Mouse (Mus musculus): Measurements from ENCODE around the gene Mxd1.

Mxd1 gene

GRCm38 (mm10) chr6:86645551-86645950 lies 23.4 kb downstream of the Mxd1 start:
- DNase-seq: no peak

DNA sequence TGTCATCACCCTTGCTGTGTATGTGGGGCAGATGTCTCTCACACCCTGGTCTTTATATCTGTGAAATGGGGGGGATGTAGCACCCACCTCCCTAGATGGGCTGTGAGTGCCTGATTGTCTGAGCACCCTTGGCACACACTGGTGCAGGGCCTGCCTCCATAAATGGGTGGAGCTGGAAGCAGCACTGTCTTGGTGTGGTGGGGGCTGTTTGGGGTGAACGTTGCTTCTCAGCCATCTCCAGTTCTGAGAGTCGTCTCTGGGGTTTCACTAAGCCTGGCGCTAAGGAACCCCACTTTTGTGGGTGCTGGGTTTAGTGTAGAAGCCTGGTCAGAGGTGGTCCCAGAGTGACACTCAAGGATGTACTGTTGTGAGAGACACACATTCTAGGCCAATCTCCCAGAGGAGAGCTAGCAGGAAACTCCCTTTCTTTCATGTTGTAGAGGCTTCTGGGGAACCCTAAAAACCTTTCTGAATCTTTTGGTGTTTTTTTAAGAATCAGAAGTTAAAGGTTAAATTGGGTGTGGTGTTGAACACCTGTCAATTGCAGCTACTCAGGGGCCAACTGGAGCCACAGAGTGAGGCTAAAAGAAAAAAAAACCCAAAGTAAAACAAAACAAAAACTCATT lies 24.1 kb downstream of the Mxd1 start:
- DNase-seq: no peak

- DNase-seq: no peak
Measured at GRCm38 (mm10) chr6:86641716-86642115, 27.2 kb downstream of the Mxd1 start.

- DNase-seq: no peak
Measured at GRCm38 (mm10) chr6:86640776-86641175, 28.2 kb downstream of the Mxd1 start.

DNA sequence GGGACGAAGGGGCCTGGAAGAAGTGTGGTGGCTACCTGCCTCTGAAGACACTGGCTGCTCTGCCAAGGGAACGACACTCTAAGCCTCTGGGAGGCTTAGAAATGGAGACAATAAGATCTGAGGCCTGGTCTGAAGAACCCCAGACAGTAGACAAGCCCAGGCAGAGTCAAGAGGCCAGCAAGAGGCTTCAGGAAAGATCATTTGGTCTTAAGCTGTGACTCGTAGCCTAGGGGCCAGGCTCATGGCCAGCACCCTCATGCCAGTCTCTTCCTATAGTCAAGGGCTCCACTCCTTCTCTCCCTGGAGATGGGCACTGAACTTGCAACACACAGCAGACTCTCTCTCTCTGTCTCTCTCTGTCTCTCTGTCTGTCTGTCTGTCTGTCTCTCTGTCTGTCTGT lies 28.8 kb downstream of the Mxd1 start:
- no peak for DNase-seq

GRCm38 (mm10) chr6:86639180-86640160 lies 29.5 kb downstream of the Mxd1 start:
- DNase-seq: no peak

- no peak for DNase-seq
Measured at GRCm38 (mm10) chr6:86638434-86638833, 30.5 kb downstream of the Mxd1 start.

DNA sequence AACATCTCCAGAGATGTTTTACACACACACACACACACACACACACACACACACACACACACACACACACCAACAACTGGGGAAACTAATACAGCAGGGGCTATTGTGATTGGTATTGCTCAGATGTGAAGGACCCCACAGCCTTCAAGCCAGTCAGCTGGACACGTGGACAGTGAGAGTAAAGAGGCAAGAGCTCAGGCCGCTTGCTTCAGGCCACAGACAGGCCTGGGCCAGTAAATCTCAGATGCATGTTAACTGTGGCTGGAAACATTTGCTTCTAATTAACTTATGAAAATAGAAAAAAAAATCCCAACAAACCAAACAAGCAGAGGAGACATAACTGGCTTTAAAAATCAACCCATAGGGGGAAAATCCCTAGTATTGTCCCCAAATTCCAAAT lies 31.1 kb downstream of the Mxd1 start:
- DNase-seq: no peak

DNA sequence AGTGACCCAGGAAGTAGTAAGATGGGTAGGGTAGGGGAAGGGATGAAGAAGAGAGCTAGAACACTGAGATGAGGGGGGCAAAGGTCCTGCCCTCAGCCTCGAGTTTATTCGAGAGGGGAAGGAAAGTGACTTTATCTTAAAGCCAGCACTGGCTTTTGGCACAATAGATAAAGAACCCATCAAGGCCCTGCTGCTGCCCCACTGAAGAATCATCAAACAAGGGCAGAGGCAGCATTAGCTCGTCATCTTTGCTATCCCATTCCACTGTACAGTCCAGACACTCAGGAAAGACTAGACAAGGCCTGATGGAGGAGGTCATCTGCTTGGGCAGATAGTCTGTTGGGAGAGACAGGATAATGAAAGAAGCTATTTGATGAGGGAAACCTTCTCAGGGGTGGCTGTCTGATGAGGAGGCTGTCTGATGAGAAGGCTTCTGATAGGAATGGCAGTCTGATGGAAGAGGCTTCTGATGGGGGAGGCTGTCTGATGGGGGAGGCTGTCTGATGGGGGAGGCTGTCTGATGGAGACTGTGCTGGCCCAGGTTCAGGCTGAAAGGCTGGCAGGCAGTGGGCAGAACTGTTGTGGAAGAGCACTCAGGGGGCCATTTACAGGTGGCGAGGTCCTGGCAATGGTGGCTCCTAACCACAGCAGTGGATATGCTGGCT lies 31.7 kb downstream of the Mxd1 start:
- no peak for DNase-seq

- peak; percentile 78 to 85 for DNase-seq
Measured at GRCm38 (mm10) chr6:86636495-86636894, 32.5 kb downstream of the Mxd1 start.

GRCm38 (mm10) chr6:86630141-86630540 lies 38.8 kb downstream of the Mxd1 start:
- DNase-seq: no peak

DNA sequence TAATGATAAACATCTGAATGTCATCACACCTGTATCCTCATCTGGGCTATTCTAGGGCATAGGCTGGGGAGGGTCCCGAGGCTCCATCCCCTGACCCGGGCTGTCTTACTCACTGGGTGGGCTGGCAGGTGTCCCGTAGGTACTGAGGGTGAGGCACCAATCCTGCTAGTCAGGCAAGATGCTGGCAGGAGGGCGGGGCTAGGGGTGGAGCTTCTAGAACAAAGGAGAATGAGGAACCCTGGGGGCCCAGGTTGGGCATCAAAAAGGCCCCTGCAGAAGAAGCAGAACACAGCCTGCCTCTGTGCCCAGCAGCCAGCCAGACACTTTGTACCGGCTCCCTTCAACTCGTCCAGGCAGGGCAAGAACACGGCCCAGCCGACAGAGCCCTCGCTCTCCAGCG lies 41.0 kb downstream of the Mxd1 start, which contains the start of gene Asprv1:
Gene Asprv1, plus strand, starts transcription at position 219 of the 400 bp plus-strand sequence.
- no peak for DNase-seq

GRCm38 (mm10) chr6:86624074-86625030 lies 44.6 kb downstream of the Mxd1 start:
- DNase-seq: no peak

DNA sequence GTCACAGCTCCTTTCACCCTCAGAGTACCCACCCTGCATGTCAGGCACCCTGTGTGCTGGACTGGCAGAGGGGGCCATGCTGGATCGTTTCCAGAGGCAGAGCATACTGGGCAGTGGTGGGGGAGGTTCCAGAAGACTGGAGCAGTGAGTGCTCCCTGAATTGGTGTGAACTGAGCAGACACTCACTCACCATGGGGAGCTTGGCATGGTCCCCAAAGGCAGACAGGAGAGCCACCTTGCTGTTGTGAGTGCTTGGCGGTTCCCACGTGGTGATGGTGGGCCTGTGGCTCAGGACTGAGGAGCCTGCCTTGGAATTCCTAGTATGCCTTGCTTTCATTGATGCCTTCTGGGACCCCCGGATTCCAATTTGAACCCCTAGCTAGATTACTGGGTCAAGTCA lies 45.8 kb downstream of the Mxd1 start:
- DNase-seq: no peak

- DNase-seq: peak; percentile 69 to 80
Measured at GRCm38 (mm10) chr6:86615301-86615700, 53.7 kb downstream of the Mxd1 start.

- peak; percentile 93 to 94 for DNase-seq
Measured at GRCm38 (mm10) chr6:86610714-86611113, 58.2 kb downstream of the Mxd1 start.

- DNase-seq: peak; percentile 37 to 50
Measured at GRCm38 (mm10) chr6:86609235-86609634, 59.7 kb downstream of the Mxd1 start.

DNA sequence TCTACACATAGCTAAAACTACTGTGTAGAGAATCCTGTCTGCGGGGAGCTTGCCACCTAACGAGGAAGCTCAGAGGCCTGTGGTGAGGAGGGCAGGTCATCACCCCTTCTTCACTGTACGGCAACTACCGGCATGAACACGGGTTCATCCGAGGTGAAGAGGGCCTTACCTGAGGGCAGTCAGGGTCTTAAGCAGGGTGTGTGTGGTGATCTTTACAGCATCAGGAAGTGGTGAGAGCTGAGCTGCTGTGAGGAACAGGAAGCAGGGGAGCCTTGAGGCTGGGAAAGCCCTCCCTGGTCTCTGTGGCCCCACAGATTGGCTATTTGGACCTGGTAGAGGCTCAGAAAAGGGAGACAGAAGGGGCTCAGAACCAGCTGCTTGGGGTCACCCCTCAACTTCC lies 61.5 kb downstream of the Mxd1 start:
- DNase-seq: peak in 1 of 2 experiments; percentile 33

DNA sequence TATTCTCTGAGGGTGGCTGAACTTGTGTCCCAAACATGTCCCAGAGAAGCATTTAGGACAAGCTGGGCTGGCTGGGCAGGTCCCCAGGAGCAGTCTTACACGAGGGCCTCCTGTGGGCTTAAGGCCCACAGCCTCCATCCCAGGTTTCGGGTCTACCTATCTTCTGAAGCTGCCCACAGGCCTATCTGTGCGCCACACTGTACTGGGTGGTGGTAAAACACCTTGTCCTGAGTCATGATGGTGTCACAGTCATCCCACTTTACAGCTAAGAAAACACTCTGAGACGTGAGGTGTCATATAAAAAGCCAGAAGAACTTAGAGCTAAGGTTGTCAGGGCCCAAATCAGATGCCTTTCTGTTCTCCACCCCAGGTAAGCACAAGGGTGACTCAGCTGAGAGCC lies 62.7 kb downstream of the Mxd1 start:
- no peak for DNase-seq

DNA sequence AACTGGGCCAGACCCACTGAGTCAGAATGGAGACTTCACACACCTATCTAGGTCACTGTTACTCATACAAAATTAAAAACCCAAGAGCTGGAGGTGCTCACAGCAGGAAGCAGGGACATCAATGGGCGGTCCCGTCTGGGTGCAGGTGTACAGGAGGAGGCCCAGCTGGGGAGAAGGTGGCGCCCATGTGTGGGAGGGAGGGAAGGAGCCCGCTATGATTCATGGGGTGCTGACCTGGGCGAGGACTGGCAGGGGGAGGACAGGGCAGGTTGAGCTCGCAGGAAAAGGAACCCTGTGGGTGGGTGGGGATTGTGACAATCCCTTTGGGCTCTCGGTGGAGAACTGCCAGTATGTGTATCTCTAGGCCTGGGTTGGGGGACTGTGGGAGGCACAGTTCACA lies 63.7 kb downstream of the Mxd1 start:
- peak; percentile 57 to 66 for DNase-seq

DNA sequence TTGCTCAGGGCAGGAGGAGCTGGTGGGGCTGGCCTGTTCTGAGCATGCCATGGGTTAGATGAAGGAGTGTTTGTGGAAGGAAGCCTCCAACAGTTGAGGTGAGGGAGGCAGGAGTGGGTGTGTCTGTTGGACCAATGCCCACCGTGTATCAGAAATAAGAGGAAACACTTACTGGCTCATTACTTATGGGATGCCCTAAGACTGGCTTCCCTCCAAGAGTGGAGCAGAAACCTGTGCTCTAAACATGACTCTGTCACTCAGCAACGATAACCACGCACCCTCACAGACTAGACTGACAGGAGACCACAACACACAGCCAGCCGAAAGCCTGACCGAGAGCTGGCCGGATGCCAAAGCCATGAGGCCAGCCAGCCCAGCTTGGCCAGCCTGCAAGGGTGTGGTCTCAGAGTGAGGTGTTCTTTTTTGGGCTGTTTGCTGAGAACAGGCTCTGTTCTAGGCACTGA lies 69.0 kb downstream of the Mxd1 start:
- DNase-seq: peak; percentile 81 to 87

DNA sequence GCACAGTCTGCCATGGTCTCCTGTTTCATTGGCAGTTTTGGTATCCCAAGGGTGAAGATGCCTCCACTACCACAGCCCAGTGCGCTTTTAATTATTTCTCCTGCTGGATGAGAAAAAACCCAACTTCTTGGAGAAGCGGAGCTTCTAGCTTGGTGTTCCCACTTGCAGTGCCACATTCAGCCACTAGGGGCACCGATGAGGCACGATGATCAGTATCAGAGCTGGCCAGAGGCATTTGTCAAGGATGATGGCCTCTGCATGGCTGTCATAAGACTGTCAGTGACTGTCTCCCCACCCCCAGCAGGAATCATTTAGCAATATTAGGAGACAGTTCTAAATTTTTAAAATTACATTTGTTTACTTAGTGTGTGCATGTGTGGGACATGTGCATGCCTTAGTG lies 69.8 kb downstream of the Mxd1 start:
- DNase-seq: peak; percentile 80 to 84
